Mouse (Mus musculus) erythroblast, embryonic 14.5 days (primary cell): ENCODE results near the gene Ovch2.

ENCODE experiments used
- GATA1 ChIP-seq: IDR thresholded peaks from 2 replicates; pipeline ENCODE4 v1.6.1; 2012; ENCODE audit warnings: low read length, inconsistent platforms, mixed read lengths
- TAL1 ChIP-seq: IDR thresholded peaks from 3 replicates; pipeline ENCODE4 v1.6.1; 2012; ENCODE audit warnings: low read length, inconsistent platforms, mixed read lengths

- no peak for TF ChIP-seq TAL1
- TF ChIP-seq GATA1, result no peak
Measured at GRCm38 (mm10) chr7:107756748-107757147, 44.3 kb downstream of the Ovch2 start.
